Mouse (Mus musculus) liver, postnatal 0 days (tissue): ENCODE measurements around the gene Ndufs4.

Source experiments
- CTCF ChIP-seq: sonication (generic); IDR thresholded peaks from 2 replicates; pipeline ENCODE4 v1.5.1; 2016; ENCODE audit warnings: antibody characterized with exemption, low read depth
- EP300 ChIP-seq: IDR thresholded peaks from 2 replicates; pipeline ENCODE4 v1.6.1; 2016; ENCODE audit warnings: antibody characterized with exemption, low read depth, mild to moderate bottlenecking

- no peak for TF ChIP-seq CTCF
- no peak for TF ChIP-seq EP300
Observed at GRCm38 (mm10) chr13:114277277-114277676, 110.8 kb downstream of the Ndufs4 start.
